Mouse (Mus musculus) small intestine, adult 2 months (tissue): ENCODE measurements at regions not wholly inside any gene's neighbourhood (a gene's known extent, or its start where the extent isn't known, plus 50 kb on each side); places are given as distances from the start of the nearest gene placed in this dataset.

Source experiments
- CTCF ChIP-seq: fragments of 200-500 bp; IDR thresholded peaks from 2 replicates; pipeline ENCODE4 v1.5.1; 2012; ENCODE audit warnings: low read depth, mild to moderate bottlenecking, control low read depth, inconsistent platforms, low read length, moderate library complexity, mixed read lengths; ENCODE audit not compliant: insufficient replicate concordance, insufficient read length; ENCODE audit errors: extremely low read depth
- POLR2A ChIP-seq: fragments of 200-500 bp; IDR thresholded peaks from 2 replicates; pipeline ENCODE4 v1.6.1; 2012; ENCODE audit warnings: low read depth, mild to moderate bottlenecking, control low read depth, inconsistent platforms, low read length, moderate library complexity

DNA sequence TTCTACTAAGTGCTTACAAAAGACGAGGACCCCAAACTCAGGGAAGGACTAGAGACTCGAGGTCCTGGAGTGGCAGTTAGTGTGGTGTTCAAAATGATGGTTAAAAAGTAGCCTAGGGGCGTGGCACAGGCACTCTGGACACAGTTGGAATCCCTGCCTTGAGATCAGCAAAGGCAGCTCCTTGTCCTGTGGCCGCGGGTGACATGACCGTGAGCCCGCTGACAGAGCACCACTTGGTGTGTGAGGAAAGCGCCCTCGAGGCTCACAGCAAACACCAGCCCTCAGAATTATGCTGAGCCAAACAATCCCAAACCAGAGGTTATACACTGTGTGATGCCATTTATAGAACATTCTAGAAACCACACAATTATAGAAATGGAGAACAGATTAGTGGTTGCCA lies 112.9 kb upstream of the Tmem189 start:
- TF ChIP-seq CTCF, result no peak
- no peak for TF ChIP-seq POLR2A
